ENCODE assay signal across 8 mouse cellular contexts in the genomic region with DNA sequence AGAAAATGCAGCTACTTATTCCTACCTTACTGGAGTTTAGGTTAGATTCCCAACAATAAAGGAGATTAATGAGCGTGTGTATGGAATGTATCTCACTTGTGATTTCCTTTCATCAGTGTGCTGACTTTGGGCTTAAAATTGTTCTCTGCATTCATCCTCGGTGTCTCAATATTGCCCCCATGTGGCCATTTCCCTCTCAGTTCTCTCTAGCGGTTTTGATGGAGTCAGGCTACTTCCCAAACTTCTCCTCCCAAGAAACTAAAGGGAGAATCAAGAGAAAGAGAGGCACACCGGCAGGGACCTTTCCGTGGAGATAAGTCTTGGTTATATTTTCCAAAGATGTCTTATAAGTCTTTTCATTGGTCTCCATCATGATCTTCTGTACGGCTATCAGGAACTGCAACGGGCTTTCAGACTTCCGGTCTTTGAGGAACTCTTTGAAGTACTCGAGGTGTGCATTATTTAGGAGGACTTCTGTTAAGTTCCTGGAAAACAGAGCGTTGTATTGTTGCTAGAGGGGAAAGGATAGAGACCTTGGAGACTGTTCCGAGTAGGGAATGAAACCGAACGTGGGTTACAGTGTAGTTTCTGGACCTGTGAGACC. TPM values are rescaled to one million over a fixed set of nuclear protein-coding genes. Genes with fewer than 3 reads are reported as not detected.
A peak's percentile ranks its signal among the peaks of the same experiment; 100 is the strongest.
DNase-seq lines count a peak whose midpoint lies in the region; ATAC-seq and TF ChIP-seq lines count a peak whose summit lies in the region.

No protein-coding gene starts in this region.

- intact Hi-C loops in heart, postnatal 25 days (cut with DNase I): loop anchor here (2.0 to 5.0 kb wide), 3 partner anchors 60 to 375 kb away; partner anchors contain the start of gene Rnasel

- TF ChIP-seq CTCF in heart, postnatal 0 days (IDR thresholded peaks at IDR 0.05; ENCODE audit: low read depth): peak; percentile 77

- ATAC-seq in heart, postnatal 0 days (ENCODE audit: insufficient read depth, low read depth): no peak

- no peak overlapping the region for H3K9ac ChIP-seq in heart, postnatal 0 days (replicated peaks; ENCODE audit: low read depth, low read length)

- WGBS in heart, postnatal 0 days: 40% methylated on average over 13 of the region's 13 CpGs

- TF ChIP-seq EP300 in heart, postnatal 0 days (IDR thresholded peaks at IDR 0.05; ENCODE audit: low read depth): no peak

- peak overlapping the region; percentile 6; the same call in 1 of the 2 replicates for H3K4me3 ChIP-seq in heart, postnatal 0 days (ENCODE audit: low read depth, low read length)

- no peaks in the 10 kb centered on the region for H3K4me1 ChIP-seq in heart, postnatal 0 days (ENCODE audit: control insufficient read depth, insufficient read depth)

- H3K36me3 ChIP-seq in heart, postnatal 0 days (replicated peaks; ENCODE audit: control insufficient read depth, insufficient read depth, low read length): no peaks in the 10 kb centered on the region

- H3K9me3 ChIP-seq in heart, postnatal 0 days (replicated peaks; ENCODE audit: control insufficient read depth, low read length): no peaks in the 10 kb centered on the region

- H3K27me3 ChIP-seq in heart, postnatal 0 days (ENCODE audit: control insufficient read depth, insufficient read depth, low read length): no peaks in the 10 kb centered on the region

- peak overlapping the region; percentile 41 for H3K4me2 ChIP-seq in heart, postnatal 0 days (ENCODE audit: low read depth, low read length)

- DNase-seq in heart, adult 11 months: peak; percentile 87
- no peak for DNase-seq in heart, postnatal 25 days (ENCODE audit: low spot score)
- DNase-seq in adrenal gland, adult (ENCODE audit: inconsistent age in 2 of 2, low spot score in 1 of 2): peak; percentile 60 to 91
- peak; percentile 71 for DNase-seq in embryo, embryonic 11 days
- peak; percentile 63 for DNase-seq in heart, postnatal 0 days (ENCODE audit: low spot score)
- peak; percentile 22 to 43 for DNase-seq in layer of hippocampus, postnatal 36 days
- peak; percentile 60 for DNase-seq in lung, postnatal 25 days (ENCODE audit: low spot score)
- DNase-seq in spleen, postnatal 14 days (ENCODE audit: low spot score in 2 of 2): peak; percentile 10 to 49

- H3K27ac ChIP-seq in heart, postnatal 0 days (ENCODE audit: low read depth): no peak overlapping the region

RNA-seq across cellular contexts. Expression of gene Rgsl1, which starts 36.5 kb away (rescaled TPM):
- total RNA-seq in heart, postnatal 25 days (2021): under 1 TPM in 1 of 2 experiments, not detected in 1; 0.11 TPM
- total RNA-seq in heart, postnatal 0 days (2014; rRNA removed; ENCODE audit: low replicate concordance): not detected in 2 replicates
- not detected in 2 replicates for polyA plus RNA-seq in heart, postnatal 0 days (2015; fragmentation: Nextera tagmentation; extraction: Ambion mirVana)
- 1 to 10 TPM in 1 of 2 experiments, under 1 TPM in 1; 0.82 to 1.3 TPM for total RNA-seq in layer of hippocampus, postnatal 36 days (2021)

RNA-seq across cellular contexts. Expression of gene Rnasel, which starts 58.3 kb away (rescaled TPM):
- total RNA-seq in heart, postnatal 25 days (2021): 1 to 10 TPM; 5.8 to 6.1 TPM
- 31.4 and 31.9 TPM in 2 replicates for total RNA-seq in heart, postnatal 0 days (2014; rRNA removed; ENCODE audit: low replicate concordance)
- polyA plus RNA-seq in heart, postnatal 0 days (2015; fragmentation: Nextera tagmentation; extraction: Ambion mirVana): 17.4 and 22.1 TPM in 2 replicates
- 1 to 10 TPM; 5.9 to 6.8 TPM for total RNA-seq in layer of hippocampus, postnatal 36 days (2021)
